Mouse (Mus musculus) lung, adult 2 months (tissue): ENCODE results near the gene Mgmt. TPM values are rescaled to one million over a fixed set of nuclear protein-coding genes. Genes with fewer than 3 reads are reported as not detected.

Source experiments
- DNase-seq: peaks from one replicate; pipeline ENCODE4 v3.0.0; 2022
- H3K4me1 ChIP-seq: fragments of 200-500 bp; 2 replicates; pipeline ENCODE4 v1.6.1; 2011; ENCODE audit warnings: low read length; ENCODE audit not compliant: control insufficient read depth, insufficient read depth
- H3K4me3 ChIP-seq: fragments of 200-500 bp; replicated peaks from 2 replicates; pipeline ENCODE3; 2011; ENCODE audit warnings: low read depth, mild to moderate bottlenecking, control low read depth, low read length; ENCODE audit errors: extremely low read depth
- CTCF ChIP-seq: fragments of 200-500 bp; IDR thresholded peaks from 2 replicates; pipeline ENCODE4 v1.5.1; 2011; ENCODE audit warnings: mild to moderate bottlenecking, low read length, control low read depth; ENCODE audit not compliant: insufficient read depth
- POLR2A ChIP-seq: fragments of 200-500 bp; IDR thresholded peaks from 2 replicates; pipeline ENCODE4 v1.6.1; 2011; ENCODE audit warnings: low read depth, mild to moderate bottlenecking, control low read depth, low read length, borderline replicate concordance; ENCODE audit errors: extremely low read depth
- WGBS: fragments of 180-500 bp; shearing (Covaris S2); methylation state at CpG from one replicate; pipeline ENCODE4 v1.1.7; 2018; 5-methylcytosine and 5-hydroxymethylcytosine counted together
- polyA plus RNA-seq: library from polyadenylated mRNA; depleted of rRNA; stranded (reverse); fragments of >200 nt; gene quantifications from 2 replicates; pipeline ENCODE4 v1.2.3, GENCODE M21; 2012

Mgmt gene
- polyA plus RNA-seq, 1 experiment: 1.7 TPM

GRCm38 (mm10) chr7:137009732-137010275 lies 115.4 kb downstream of the Mgmt start:
- TF ChIP-seq CTCF (no peak), POLR2A (no peak)
- Histone ChIP-seq H3K4me3 (no peak overlapping the region), H3K4me1 (no peaks in the 10 kb centered on the region)
- DNase-seq: no peak
- WGBS: 87% methylated on average over 19 of the region's 19 CpGs

DNA sequence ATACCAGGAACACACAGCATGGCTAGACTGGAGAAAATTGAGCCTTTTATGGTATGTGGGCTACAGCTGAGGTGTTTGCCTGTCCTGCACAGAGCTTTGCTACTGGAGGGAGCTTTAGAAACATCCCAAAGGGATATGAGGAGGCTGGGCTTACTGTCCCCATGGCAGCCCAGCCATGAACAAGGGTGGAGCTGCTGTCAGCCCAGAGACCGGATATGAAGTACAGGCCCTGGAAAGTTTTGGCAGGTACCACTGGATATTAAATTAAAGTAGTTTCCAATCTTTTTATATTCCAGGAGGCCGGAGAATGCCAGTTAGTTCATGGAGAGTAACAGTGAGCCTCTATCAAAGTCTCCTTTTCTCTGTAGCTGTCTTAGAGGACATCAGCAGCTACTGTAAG lies 116.0 kb downstream of the Mgmt start:
- Histone ChIP-seq H3K4me3 (no peak overlapping the region), H3K4me1 (no peaks in the 10 kb centered on the region)
- no peak for DNase-seq
- TF ChIP-seq POLR2A: no peak
- no peak for TF ChIP-seq CTCF
- 70% methylated on average over 2 of the region's 2 CpGs for WGBS

DNA sequence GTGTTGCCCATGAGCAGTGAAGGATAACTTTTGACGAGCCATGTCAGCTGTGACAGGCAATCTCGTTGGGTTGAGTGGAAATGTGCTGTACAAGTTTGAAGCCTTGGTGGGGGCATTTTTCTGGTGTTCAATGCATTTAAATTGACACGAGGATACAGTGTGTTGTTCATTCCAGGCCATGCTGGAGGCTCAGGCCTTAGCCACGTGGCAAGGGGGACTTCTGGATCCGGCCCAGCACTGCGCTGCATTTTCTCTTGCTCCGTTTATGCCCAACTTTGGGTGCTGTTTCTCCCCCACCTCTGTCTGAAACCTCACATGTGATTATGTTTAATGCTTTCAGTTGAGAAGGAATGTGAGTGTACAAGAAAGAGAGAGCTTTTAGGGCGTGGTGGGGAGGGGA lies 118.3 kb downstream of the Mgmt start:
- WGBS: 61% methylated on average over 8 of the region's 8 CpGs
- Histone ChIP-seq H3K4me3 (no peak overlapping the region), H3K4me1 (no peaks in the 10 kb centered on the region)
- TF ChIP-seq POLR2A: no peak
- no peak for TF ChIP-seq CTCF
- no peak for DNase-seq

- Histone ChIP-seq H3K4me3 (no peak overlapping the region), H3K4me1 (no peaks in the 10 kb centered on the region)
- no peak for DNase-seq
- TF ChIP-seq CTCF (no peak), POLR2A (no peak)
- WGBS: 50% methylated on average over 3 of the region's 3 CpGs
These were observed 119.0 kb downstream of the Mgmt start for GRCm38 (mm10) chr7:137013433-137013832.

DNA sequence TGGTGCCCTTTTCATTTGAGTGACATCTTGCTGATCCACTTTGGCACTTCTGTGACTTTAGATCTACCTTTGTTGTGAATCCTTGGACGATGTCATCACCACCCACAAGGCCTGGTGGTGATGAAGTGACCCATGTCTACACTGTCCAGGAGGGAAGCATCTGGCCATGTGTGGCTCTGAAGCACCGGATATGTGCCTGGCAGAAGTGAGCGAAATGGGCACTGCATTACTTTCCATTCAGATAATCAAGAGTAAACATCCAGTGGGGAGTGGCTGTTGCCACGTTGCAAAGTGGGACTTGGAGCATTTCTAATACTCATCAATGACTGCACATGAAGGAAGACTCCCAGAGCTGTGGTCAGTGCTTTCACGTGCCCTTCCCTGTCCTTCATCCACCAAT lies 124.2 kb downstream of the Mgmt start:
- no peak overlapping the region for H3K4me3 ChIP-seq
- no peaks in the 10 kb centered on the region for H3K4me1 ChIP-seq
- no peak for TF ChIP-seq POLR2A
- no peak for TF ChIP-seq CTCF
- no peak for DNase-seq
- 85% methylated on average over 5 of the region's 5 CpGs for WGBS

GRCm38 (mm10) chr7:137020195-137020594 lies 125.8 kb downstream of the Mgmt start:
- TF ChIP-seq CTCF (no peak), POLR2A (no peak)
- WGBS: 82% methylated on average over 6 of the region's 6 CpGs
- H3K4me1 ChIP-seq: no peaks in the 10 kb centered on the region
- H3K4me3 ChIP-seq: no peak overlapping the region
- no peak for DNase-seq

DNA sequence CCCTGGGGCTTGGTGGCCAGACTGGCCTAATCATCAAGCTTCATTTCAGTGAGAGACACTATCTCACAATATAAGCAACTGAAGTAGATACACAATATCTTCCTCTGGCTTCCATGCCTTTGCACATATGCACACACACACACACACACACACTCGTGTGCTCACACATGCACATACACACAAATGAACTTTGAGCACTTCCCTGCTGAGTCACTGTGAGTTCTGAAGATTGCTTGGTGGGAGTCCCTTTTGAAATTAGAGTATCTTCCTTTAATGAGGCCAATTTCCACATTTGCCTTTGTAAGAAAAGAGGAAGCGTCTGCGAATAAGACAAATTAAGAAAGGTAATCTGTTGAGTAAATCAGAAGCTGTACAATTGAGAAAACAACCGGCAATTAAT lies 136.4 kb downstream of the Mgmt start:
- Histone ChIP-seq H3K4me1 (no peaks in the 10 kb centered on the region), H3K4me3 (no peak overlapping the region)
- no peak for TF ChIP-seq CTCF
- TF ChIP-seq POLR2A: no peak
- DNase-seq: no peak
- WGBS: 87% methylated on average over 4 of the region's 4 CpGs

DNA sequence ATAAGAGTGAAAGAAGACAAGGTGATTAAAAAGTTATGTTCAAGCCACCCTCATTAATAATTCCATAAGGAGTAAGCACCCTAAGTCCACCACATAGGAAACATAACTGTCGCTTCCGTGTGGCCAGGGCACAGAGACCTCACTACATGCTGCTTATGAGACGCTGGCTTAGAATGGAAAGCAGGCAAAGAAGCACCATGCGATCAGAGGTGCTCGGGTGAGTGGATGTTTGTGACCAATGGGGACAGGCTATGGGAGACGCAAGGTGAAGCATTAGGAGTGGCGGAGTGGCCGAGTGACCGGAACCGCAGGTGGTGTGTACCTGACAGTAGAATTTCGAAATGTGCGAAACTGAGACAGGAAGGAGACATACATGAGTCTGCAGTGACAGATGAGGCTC lies 138.8 kb downstream of the Mgmt start:
- WGBS: 96% methylated on average over 12 of the region's 12 CpGs
- Histone ChIP-seq H3K4me1 (no peaks in the 10 kb centered on the region), H3K4me3 (no peak overlapping the region)
- TF ChIP-seq POLR2A (no peak), CTCF (no peak)
- DNase-seq: no peak

GRCm38 (mm10) chr7:137034986-137035385 lies 140.6 kb downstream of the Mgmt start:
- TF ChIP-seq POLR2A (no peak), CTCF (no peak)
- Histone ChIP-seq H3K4me1 (no peaks in the 10 kb centered on the region), H3K4me3 (no peak overlapping the region)
- 93% methylated on average over 3 of the region's 3 CpGs for WGBS
- DNase-seq: no peak

- no peak for DNase-seq
- TF ChIP-seq POLR2A (no peak), CTCF (no peak)
- H3K4me3 ChIP-seq: no peak overlapping the region
- WGBS: 54% methylated on average over 5 of the region's 5 CpGs
- H3K4me1 ChIP-seq: no peaks in the 10 kb centered on the region
These were observed 141.5 kb downstream of the Mgmt start for GRCm38 (mm10) chr7:137035916-137036315.
